Mouse (Mus musculus): ENCODE results near the gene Ebp.

The Ebp gene

DNA sequence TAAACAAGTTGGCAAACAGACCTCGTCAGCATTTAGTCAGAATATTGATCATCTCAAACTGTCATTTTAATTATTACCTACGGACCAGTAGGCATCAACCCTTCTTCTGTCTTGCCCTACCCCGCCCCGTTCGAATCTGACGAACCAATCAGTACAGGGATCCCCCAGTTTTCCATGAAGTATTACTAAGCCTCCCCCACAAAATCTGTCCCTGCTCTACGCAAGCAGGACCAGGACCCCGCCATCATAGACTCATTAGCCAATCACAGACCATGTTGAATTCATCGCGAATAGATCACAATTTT is at the start of gene Ebp:
Gene Ebp (minus strand): TSS at position 94 of the 305 bp plus-strand sequence.
- peak in 1 of 2 experiments; percentile 17 for DNase-seq (ENCODE audit: low spot score in 2 of 2)

DNA sequence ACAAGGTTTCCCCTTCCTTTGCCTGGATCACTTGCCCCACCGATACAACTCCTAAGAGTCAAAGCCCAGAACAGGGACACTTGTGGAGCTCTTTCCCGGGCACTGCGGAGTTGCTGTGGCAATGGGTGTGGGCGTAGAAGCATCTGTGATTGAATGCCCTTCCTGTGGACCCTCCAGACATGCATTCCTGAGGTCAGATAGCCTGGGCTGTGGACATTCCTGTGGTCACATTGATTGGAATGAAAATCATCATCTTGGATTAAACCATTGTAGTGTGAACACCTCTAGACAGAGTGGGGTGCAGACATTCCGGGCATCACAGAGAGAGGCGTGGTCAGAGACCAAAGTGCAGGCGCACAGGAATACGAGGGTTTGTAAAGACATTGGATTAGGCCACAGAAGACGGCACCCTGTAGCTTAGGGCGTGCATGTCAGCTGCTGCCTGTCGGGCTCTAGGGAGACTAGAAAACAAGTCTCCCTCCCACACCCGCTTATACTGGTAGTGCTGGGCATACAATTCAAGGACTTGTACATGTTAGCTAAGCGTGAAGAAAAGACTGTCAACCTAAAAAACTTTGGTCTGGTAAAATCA is 45.6 kb upstream of the Ebp start:
- DNase-seq (ENCODE audit: low spot score in 2 of 2) = no peak

DNA sequence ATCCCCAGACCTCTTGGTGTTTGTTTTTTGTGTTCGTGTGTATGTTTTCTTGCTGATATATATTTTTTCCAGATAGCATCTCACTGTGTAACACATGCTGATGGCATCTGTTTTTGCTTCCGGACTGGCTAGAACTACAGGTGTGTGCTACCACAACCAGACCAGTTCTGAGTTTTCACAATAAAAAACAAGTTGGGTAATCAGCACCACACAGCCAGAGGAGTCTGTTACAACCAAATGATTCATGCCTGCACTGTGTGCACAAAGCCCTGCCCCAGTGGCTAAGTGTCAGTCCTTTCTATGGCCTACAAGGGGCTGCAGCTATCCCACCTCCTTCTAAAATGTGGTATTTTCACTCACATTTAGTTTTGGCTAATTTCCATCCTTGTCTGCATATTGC is 43.4 kb upstream of the Ebp start:
- no peak for DNase-seq (ENCODE audit: low spot score in 2 of 2)

DNA sequence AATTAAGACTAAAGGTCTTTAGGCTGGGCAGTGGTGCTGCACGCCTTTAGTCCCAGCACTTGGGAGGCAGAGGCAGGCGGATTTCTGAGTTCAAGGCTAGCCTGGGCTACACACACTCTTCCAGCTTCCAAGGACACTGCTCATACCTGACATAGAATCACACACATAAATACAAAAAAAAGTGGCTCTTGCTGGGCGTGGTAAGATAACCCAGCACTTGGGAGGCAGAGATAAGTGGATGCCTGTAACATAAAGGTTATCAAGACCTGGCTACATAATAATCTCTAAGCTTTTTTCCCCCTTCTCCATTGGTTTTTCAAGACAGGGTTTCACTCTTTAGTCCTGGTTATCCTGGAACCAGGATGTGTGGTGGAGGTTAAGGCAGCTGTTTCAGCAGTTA is 40.3 kb upstream of the Ebp start:
- DNase-seq (ENCODE audit: low spot score in 2 of 2) = no peak

DNA sequence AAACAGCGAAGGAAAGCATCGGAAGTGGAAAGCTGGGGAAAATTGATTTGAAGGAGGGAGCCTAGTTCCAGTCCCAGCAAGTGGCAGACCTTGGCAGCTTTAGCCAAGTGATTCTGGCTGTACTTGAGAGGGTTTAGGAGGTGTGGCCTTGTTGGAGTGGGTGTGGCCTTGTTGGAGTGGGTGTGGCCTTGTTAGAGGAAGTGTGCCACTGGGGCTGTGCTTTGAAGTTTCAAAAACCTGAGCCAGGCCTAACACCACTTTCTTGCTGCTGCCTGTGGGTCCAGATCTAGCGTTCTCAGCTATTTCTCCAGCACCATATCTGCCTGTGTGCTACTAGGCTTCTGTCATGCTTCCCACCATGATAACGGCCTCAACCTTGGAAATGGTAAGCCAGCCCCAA is 37.0 kb upstream of the Ebp start:
- DNase-seq (ENCODE audit: low spot score in 2 of 2) = no peak

DNA sequence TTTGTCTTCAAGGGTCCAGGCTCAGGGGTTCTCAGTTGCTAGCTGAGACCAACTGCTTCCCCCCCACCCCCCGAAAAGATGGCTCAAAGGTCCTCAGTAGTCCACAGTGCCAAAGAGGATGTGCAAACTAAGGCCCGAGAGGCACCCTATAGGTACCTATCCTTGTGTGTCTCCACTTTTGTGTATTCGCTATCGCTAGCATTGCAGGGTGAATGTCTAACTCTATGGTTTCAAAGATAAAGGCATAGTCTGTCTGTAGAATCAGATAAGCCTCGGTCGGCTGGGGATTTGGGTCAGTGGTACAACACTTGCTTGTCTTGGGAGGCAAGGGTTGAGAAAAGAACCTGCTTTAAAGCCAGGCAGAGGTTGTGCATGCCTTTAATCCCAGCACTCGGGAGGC is 30.2 kb upstream of the Ebp start:
- no peak for DNase-seq (ENCODE audit: low spot score in 2 of 2)

DNA sequence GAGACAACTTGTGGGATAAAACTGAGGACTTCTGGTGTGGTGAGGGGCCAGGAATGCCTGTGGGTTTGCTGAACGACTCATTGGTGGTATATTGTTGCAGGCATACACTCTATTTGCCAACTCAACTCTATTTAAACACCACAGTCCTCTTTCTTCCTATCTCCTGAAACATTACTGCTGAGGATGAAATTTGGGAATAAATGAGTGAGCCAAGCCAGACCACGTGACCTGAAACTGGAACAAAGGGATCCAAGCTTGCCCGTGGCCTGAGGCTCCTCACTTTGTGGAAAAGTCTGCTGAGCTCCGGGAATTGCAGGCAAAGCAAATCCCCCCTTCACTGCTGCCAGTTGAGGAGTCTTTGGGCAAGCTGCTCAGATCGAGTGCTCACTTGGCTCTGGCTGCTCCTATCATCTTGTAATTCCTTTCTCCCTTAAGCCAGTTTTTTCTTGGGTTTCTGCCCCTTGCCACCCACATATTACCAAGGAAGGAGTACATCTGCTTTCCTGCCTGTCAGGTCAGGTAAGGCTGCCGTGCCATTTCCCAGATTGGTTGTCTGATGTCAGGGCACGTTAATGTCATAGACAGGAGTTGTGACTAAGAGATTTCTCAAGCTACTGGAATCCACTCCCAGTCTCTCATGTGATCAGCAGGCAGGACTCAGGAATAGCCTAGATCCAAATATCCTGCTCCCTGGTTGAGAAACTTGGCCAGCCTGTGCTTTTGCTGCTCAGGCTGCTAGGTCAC is 29.5 kb upstream of the Ebp start:
- no peak for DNase-seq (ENCODE audit: low spot score in 2 of 2)

DNA sequence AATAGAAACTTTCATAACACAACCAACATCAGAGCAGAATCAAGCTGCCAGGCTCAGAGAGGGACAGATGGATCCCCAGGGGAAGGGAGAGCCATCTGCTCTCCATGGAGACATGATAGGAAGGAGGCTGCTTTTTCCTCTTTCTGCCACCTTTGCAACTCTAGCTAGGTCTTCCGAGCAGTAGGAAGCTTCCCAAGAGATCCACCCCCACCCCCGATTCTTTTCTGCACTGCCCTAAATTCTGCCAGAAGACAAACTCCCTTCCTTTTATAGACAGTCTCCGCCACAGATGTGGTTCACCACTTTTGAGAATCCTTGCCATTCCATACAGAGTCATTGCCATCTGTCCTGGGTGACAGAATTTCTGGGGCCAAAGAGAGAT is 29.0 kb upstream of the Ebp start:
- peak in 1 of 2 experiments; percentile 16 for DNase-seq (ENCODE audit: low spot score in 2 of 2)

DNA sequence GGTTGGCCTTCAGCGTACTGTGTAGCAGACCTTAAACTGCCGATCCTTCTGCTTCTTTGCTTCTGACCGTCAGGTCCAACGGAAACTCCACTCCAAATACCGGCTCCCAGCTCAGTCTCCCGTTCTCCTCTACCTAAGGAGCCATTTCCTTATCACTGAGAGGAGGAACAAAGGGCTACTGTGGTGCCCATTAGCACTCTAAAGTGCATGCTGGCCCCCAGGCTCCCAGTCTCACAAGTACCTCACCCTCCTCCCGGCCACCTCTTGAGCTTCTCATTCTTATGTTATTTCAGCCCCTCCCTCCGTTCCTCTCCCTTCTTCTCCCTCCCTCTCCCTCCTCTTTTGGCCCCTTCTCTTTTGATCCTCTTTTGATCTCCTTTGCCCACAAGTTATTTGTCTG is 26.3 kb upstream of the Ebp start:
- DNase-seq (ENCODE audit: low spot score in 2 of 2) = no peak

DNA sequence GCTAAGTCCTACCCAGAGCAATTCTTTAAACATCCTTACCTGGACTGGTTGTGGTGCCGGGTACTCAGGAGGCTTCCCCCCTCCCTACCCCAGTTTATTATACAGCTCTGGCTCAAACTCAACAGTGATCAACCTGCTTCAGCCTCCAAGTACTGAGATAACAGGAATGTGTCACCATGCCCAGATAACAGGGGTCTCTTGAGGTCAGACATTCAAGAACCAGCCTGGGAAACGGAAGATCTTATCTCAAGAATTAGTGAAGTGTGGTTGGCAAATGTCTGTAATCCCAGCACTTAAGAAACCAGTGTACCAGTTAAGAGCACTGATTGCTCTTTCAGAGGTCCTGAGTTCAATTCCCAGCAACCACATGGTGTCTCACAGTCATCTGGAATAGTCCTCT is 24.8 kb upstream of the Ebp start:
- no peak for DNase-seq (ENCODE audit: low spot score in 2 of 2)

DNA sequence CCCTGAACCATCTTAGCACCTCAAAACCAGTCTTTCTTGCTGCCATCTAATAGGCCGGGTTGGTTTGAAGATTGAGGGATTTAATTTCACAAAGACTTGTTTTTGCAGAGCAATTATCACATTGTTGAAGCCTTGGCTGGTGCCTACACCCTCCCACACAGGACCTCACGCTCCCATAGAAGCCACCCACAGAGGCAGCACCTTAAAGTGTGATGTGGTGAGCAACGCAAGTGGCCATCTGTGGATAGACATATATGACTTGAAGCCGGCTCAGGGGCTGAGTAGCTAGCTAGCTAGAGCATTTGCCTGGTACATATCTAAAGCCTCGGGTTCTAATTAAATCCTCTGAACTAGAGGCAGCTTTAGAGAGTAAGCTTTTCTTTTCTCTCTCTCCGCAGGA is 24.1 kb upstream of the Ebp start:
- peak in 1 of 2 experiments; percentile 11 for DNase-seq (ENCODE audit: low spot score in 2 of 2)

DNA sequence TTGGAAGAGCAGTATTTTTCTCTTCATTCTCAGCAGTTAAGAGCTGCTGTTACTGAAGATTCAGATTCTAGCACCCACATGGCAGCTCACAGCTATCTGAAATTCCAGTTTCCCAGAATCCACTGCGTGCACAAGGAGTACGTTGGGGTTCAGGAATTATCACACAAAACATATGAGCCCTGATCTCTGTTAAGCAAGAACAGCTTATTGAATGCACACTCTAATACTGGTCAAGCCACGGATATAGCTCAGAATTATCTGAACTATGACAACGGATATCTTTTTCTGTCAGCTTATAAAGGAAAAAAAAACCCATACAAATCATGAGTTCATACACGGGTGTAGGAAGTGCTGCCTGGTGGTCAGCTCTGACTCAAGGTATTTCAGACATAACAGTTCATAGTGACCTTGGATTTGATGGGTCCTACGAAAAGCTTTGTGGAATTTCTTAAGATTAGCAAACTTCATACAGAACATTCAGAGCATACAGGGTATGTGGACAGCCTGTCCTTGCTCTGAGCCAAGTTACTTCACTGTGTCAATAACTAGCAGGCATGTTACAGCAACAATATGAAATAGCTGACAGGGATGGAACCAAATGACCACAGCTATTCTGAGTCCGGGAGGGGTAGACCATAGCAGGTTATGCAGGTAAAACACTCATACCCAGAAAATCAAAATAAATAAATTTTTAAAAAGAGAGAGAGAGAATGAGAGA is 18.3 kb upstream of the Ebp start:
- no peak for DNase-seq (ENCODE audit: low spot score in 2 of 2)

DNA sequence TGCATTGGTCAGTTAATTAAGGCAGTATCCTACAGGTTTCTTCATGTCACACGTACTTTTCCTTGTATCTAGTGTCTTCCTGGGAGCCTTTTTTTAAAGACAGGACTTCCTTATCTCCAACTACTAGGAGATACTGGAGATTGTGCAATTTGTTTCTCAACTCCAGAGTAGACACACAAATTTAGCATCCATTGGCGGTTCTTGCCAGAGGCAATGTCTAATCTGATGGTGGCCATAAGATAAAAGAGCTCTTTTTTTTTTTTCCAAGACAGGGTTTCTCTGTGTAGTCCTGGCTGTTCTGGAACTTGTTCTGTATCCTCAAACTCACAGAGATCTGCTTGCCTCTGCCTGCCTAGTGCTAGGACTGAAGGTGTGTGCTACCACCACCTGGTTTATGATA is 16.4 kb upstream of the Ebp start:
- no peak for DNase-seq (ENCODE audit: low spot score in 2 of 2)

DNA sequence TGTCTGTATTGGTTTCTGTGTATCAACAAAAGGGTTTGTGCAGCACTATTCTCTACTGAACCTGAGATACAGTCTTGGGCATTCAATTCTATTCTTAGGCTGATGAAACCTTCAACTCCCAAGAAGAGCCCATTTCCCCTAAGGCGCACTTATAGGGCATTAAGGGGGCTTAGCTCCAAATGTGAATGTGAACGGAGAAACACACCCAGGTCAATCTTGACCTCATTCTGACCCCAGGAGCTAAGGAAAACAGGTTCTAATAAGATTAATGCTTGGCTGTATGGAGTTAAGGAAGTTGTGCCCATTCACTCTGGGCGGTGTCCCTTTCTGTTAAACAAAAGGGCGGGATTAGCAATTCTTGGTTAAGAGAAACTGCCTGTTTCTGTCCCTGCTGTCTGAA is 13.9 kb upstream of the Ebp start:
- DNase-seq (ENCODE audit: low spot score in 2 of 2) = no peak

DNA sequence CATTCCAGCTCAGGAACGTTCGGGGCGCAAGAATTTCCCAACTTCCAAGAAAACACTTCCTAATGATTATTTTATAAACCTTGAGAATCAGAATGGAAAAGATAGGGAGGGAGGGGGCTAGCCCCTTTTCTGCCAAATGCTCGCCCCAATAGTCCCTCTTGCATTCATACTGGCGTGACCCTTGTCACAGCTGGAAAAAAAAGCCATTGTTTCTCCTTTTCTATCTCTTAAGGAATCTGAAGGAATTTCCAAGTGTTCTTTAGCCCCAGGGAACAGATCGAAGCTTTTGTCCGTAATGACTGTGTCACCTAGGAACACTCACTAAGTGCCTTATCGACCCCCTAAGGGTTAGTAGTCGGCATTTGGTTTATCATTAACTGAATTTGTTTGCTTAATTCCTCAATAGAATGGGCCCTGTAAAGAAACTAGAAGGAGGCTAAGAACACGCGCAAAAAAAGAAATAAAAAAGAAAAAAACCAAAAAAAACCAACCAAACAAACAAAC is 13.4 kb upstream of the Ebp start:
- no peak for DNase-seq (ENCODE audit: low spot score in 2 of 2)

DNA sequence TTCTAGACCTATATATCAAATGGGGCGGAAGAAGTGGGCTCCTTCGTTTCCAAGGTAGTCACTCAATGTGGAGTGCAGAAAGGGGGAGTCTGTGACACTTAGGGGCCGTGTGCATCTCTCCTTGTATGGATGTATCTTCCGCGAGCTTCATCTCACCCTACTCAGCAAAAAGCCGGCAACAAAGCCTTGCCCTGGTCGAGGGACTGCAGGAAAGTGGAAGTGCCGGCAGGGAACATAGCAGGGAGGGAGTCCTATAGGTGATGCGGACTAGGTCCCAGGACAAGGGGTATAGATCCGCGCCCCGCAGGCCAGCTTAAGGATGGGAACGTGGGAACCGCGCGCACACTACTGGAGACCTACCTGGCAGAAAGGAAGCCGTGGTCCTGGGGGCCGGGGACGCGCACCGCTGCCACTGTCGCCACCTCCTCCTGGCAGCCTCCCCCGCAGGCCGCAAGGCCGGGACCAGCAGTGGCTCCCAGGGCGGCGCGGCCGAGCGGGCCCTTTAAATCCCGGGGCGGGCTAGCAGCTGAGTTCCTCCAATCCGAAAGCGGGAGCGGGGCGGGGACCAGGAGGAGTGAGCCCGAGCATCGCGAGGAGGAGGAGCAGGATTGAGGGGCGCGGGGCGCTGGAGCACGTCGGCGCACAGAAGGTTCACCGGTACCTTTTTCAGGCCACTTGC is 12.8 kb upstream of the Ebp start, which contains the start of gene Porcn:
Gene Porcn (minus strand): TSS at position 511 of the 679 bp plus-strand sequence.
- peak; percentile 67 to 72 for DNase-seq (ENCODE audit: low spot score in 2 of 2)

DNA sequence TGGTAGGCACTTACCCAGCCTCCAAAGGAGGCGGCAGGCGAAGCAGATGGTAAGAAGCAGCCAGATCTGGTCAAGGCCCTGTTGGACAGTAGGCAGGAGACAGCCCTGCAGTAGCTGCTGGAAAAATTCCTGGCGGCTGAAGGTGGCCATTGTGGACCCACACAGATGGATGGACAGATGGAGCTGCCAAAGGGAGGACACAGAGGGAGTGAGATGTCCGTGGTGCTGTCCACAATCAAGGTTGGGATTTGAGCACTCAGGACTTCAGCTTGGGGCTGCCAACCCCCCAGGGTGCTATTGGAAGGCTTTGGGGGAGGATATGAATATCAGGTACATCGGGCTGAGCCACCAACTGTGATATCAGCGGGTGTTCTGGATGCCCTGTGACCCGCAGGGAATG is 12.2 kb upstream of the Ebp start:
- DNase-seq (ENCODE audit: low spot score in 2 of 2) = no peak

DNA sequence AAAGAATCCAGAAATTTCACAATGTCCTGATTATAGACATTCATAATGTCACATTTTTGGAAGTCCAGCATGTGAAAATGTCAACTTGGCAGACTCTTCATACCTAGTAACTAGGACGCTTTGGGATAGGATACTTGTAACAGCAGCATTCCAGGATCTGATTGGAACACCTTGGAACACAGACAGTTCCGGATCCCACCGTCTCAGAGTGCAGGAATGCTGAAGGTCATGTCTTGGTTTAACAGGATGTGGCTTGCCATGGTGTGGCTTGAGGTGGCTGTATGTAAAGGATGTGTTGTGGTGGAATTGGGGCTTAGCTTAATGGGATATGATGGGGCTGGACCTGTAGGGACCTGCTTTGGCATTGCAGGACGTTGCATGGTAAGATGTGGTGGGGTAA is 11.8 kb upstream of the Ebp start:
- DNase-seq (ENCODE audit: low spot score in 2 of 2) = no peak

DNA sequence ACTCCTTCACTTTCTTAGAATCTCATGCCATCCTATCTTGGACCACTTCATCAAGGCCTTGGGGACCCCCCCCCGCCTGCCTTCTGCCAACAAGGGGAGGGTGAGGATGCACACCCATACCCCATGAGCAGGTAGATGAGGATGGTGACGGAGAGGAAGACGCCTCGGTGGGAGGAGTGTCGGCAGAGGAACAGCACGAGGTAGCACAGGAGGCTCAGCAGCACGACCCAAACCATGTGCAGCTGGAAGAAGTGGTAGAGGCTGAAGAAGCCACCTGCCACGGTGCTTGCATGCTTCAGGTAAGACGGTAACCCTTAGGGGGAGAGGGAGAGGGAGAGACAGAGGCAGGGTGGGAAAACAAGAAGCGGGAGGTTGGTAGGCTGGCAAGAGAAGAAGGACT is 10.8 kb upstream of the Ebp start:
- no peak for DNase-seq (ENCODE audit: low spot score in 2 of 2)

DNA sequence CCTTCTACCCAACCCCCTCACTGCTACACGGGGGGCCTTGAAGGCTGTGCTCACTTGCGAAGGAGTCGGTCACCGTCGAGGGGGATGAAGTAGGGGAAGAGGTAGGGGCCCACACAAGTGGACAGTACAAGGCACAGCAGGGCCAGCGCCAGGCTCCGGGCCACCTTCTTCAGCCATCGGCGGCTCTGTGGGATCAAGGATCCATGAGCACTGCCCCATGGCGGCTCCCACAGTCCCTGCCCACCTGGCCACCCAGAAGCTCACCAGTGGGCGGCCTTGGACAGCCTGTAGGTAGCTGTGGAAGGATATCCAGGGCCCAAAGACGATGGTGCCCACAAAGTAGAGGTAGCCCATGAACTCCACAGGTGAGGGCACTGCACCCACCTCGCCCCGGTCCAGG is 9.8 kb upstream of the Ebp start:
- no peak for DNase-seq (ENCODE audit: low spot score in 2 of 2)

DNA sequence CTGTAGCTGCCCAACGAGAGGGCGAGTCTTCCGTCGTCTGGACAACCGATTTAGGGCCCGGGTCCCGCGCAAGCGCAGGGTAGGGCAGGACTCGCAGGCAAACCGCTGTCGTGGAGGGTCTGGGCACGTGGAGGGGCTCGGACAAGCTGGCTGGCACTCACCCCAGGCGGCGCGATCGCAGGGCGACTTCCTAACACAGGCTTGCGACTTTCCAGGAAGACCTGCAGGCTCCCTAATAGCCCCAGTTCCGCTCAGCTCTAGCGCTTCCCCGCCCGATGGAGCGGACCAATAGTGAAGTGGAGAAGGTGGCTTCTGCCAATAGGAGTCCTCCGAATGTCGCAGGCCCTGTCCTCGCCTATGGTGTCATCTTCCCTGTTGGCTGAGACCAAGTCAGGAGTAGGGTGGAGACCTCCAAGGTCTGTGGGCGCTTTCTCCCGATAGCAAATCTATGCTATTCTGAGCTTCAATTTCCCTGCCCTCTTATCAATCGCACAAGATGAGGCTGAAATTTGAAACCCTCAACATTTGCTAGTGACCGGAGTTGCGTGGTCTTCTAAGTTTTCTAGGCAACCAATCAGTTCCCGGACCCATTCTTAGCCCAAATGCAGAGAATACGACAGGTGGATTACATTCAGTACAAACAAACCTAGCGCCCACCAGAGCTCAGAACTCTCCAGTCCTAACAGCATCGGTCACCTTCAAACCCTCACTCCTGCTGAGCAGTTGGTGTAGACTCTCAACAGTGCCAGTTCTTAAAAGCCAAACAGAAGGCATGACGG is 483 bp downstream of the Ebp start:
- peak; percentile 63 to 73 for DNase-seq (ENCODE audit: low spot score in 2 of 2)

All from frontal cortex, postnatal 14 days (tissue).